Mouse (Mus musculus) retina, postnatal 1 day (tissue): Measurements from ENCODE around the gene Drosha.
"Not testable (repeated sequence)": the region's sequence is repeated elsewhere in the genome, so short reads cannot be mapped to it uniquely, and the experiment has no call there.

Experiments
- DNase-seq: peaks from one replicate; pipeline ENCODE4 v3.0.0-alpha.2; 2012

Drosha gene

DNA sequence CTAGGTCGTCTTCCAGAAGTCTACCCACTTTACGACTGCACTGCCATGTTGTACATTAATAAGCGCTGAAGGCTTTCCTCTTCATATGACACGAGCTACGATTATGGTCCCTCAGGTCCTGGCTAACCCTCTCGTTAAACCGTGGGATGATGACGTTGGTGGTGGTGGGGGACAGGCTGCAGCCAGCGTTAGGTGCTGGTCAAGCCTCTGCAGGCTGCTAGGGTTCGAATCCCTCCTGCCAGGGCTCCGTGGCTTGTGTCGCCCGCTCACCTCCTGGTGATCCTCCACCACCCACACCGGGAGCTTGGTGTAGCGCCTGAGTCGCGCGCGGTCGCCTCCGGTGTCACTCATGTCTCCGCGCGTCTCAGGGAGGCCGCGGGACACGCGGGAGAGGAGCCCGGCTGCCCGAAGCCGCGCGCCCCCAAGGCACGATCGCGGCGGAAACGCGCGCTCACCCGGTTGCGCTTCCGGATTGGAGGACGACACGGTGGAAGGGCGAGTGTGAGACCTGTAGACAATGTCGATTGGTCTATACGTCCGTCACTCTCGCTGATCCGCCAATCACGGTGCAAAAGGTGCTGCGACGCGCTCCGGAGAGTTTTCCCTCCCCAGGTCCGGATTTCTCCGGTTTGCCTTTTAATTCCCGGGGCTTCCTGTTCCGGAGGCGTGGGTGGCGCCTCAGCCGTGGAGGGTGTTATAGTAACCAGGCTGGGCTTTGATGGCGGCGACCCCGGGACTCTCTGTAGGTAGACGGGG, at the start of gene Drosha, which contains the start of gene 6030458C11Rik:
TSS of gene Drosha (plus strand) at position 619 of the 756 bp plus-strand sequence.
TSS of gene 6030458C11Rik (minus strand) at position 453 of the 756 bp plus-strand sequence.
- peak; percentile 100 for DNase-seq

DNA sequence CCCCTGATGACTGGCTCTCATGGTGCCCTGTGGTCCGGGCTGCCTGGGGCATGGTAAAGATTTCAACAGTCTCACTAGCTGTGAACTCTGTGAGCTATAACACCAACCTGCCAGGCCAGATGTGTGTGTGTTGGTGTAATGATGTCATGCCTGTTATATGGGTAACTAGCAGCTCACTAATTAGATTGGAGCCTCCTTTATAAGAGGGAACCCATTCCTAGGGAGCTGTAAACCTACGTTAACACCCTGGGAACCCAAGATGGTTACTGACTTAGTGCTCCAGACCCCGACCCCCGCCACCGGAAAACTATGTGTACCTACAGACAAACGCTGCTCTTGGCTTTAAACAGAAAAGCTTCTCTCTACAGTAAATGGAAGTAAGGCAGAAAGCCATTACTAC, 43.3 kb upstream of the Drosha start:
- no peak for DNase-seq

DNA sequence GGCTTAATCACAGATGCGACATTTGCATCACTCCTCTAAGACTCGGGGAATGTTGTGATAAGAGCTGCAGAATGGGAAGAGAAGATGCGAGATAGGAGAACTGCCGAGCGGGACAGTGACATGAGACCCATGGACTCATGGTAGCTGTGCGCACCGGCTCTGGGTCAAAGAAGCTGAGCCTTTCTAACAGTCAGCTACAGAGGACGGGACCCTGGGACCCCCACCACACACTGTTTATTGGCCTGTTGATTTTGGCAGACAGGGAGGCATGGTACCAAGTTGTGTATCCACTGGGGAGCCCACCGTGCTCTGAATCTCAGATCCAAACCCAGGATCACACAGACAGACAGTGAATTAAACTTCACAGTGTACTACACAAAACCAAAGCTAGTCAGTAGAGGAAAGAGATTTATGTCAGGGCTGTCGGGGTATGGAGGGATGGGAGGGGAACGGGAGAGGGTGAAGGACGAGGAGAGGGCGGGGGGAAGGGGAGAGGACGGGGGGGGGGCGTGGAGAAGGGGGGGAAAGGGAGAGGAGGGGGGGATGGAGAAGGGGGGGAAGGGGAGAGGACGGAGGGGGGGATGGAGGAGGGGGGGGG, 42.8 kb upstream of the Drosha start:
- no peak for DNase-seq

DNA sequence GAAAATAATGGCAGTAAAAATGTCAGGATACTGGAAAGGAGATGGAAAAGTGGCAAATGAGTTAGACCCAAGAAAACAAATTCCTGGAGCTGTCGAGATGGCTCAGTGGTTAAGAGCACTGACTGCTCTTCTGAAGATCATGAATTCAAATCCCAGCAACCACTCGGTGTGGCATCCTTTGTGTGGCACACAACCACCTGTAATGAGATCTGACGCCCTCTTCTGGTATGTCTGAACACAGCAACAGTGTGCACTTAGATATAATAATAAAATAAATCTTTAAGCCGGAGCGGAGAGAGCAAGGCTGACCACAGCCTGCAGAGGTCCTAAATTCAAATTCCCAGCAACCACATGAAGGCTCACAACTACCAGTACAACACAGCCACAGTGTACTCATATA, 36.1 kb upstream of the Drosha start:
- no peak for DNase-seq

DNA sequence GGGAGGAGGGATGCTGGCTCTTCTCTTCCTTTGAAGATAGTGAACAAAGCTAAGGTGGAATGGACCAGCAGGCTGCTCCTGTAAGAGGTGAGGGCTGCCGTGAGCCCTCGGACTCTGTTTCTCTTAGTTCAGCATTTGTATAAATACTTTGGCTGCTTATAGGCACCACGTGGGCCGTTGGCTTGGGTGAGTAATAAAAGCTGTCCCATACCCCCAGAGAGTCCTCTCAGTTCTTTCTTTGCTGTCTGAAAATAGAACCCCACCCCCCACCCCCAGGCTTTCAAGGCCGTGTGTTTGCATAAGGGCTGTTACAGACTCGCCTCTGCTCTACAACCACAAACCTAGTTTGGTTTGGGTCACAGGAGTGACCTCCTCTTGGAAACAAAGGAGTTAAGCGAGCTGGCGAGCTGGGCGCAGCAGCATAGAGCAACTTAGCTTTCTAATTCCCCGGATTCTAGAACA, 35.2 kb upstream of the Drosha start:
- peak; percentile 49 for DNase-seq

DNA sequence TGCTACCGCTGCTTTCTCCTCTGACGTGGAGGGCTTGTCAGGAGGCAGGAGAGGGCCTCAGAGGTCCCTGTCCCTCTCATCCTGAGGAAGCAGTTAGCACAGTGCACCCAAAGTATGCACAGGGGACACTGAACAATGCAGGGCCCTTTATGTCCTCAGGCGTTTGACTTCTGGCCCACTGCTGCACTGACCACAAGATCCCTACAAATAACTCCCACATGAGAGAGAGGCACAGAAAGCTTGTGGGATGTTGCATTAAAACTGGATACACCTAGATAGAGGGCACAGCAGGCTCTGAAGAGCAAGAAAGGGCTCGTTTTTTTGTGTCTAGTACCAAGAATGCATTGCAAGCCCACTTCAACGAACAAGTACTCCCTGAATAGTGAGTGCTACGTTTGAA, 30.3 kb upstream of the Drosha start:
- peak; percentile 56 for DNase-seq

DNA sequence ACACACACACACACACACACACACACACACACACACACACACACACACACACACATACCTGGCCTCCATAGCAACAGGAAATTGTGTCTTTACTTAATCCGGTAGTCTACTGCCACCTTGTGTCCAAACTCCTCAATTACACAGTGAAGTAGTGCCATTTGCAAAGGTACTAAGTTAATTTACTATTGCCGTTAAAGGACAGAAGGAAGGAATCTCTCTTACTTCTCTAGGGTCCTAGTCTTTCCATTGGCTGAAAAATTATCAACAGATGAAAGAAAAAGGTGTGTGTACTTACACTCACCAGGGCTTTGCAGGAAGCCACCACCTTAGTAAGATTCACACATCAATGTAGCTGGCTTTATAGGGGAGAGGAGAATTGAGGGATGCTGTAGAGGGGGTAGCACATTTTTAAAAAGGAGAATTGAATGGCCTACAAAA, 29.1 kb upstream of the Drosha start:
- peak; percentile 91 for DNase-seq

DNA sequence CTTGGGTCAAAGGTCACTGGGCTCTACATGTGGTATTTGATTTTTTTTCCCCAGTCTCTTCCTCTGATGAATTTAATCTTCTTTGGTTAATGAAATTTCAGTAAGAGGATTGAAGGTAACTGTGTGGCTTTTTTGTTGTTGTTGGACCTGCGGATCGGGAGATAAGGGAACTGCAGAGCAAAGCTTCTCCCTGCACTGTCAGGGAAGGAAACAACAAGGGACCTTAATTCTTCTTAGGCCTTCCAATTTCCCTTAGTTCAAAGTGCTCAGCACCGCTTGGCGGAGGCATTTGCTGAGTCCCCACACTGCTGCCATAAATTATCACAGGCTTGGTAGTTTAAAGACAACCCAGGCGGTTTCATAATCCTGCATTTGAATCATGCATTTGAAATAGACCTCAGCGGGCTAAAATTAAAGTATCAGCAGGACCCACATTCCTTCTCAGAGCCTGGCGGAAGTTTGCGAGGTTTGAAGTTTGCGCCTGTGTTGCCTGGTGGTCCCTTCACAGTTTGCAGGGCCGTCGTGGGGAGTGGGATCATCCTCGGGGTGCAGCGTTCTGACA, 28.6 kb upstream of the Drosha start:
- no peak for DNase-seq

DNA sequence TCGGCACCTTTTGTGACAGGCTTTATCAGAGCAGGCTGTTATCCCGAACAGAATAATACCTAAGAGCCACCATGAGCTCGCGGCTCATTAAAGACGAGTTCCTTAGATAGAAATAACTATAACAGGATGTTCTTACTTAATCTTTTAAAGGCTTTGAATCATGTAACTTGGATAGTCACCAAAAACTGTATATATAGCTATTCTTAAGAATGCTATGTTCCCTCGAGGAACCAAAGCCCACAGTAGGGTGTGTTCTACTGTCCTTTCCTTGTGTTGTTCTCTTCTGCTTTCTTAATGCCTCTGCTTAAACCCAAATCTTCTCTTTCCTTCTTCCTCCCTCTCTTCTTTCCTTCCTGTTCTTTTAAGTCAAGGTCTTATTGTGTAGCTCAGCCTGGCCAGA, 26.6 kb upstream of the Drosha start:
- no peak for DNase-seq

DNA sequence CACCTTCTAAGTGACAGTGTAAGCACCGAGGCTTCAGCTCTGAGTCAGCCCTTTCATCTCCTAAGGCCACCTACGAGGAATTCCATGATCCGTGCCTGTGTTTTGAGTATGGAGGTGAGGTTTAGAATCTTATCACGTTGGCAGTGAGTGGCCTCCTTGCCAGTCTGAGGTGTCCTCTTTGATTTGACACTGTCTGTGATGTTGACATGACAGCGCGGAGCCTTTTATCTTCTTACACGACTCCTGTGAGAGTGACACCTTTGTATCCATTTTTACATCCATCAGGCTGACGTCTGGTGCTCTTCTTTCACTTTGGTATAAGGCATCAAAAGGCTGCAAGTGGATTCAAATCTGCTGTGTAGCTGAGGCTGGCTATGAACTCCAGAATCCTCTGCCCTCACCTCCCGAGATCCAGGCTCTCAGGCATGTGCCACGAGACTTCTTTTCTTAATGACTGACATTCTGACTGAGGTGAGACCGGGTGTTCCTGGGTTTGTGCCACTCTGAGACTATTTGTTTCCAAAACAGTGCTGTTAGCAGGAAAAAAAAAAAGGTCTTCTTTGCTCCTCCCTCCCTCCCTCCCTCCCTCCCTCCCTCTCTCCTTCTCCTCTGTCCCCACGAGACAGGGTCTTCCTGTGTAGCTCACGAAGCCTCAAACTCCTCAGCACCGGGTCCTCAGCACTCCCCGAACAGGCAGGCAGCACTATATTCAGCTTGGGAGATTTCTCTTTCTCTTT, 24.0 kb upstream of the Drosha start:
- DNase-seq, result no peak

DNA sequence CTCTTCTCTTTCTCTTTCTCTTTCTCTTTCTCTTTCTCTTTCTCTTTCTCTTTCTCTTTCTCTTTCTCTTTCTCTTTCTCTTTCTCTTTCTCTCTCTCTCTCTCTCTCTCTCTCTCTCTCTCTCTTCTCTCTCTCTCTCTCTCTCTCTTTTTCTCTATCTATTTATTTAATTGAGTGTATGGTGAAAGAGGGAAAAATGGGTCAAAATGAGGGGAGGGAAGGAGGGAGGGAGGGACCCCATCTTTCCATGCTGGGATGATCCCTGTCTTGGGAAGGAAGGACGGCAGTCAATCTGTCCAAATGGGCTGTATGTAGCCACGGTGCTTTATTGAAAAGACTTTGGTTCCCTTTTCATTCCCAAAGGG, 23.5 kb upstream of the Drosha start:
- DNase-seq, result not testable (repeated sequence)

DNA sequence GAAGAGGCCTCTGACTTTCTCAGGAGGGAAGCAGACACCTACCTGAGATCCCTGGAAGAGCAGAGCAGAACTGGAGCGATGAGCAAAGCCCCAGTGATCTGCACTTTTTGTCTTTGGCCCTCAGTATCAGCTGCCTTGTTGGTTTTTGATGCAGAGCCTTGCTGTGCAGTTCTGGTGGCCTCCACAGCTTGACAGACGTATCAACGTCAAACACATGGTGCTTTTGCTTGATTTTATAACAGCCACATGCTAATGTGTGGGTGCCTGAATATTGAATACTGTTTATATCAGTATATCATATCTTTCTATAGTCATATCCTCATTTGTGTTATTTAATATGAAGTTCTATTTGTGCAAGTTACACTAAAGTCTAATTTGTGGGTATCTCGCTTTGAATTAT, 19.5 kb upstream of the Drosha start:
- no peak for DNase-seq

DNA sequence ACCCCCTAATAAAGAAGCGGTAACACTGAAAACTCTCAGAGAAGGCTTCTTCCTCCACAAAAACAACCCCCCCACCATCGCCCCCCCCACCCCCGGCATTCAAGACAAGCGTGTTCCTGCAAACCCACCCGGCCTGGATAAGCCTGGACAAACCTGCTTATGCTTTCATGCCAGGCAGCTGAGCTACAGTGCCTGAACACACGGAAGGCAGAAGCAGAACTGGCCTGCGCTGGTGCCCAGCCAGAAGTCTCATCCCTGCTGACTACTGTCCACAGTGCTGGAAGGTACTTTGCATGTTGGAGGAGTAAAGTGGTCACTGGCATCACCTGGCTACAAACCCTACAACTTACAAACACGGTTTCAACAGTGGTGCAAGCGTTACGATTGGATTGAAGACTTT, 17.5 kb upstream of the Drosha start:
- no peak for DNase-seq

DNA sequence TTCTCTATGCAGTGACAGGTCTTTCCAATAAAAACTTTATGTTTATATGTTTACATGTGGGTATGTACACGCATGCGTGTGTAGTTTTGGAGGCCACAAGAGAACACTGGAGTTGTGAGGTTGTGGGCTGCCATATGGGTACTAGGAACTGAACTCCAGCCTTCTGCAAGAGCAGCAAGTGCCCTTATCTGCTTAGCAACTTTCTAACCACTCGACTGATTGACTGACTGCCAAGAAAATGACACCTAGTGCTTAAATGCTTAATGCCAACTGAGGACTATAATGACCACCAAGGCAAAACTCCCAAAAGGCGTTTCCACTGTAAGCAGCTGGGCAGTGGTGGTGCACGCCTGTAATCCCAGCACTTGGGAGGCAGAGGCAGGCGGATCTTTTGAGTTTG, 15.3 kb upstream of the Drosha start:
- no peak for DNase-seq

DNA sequence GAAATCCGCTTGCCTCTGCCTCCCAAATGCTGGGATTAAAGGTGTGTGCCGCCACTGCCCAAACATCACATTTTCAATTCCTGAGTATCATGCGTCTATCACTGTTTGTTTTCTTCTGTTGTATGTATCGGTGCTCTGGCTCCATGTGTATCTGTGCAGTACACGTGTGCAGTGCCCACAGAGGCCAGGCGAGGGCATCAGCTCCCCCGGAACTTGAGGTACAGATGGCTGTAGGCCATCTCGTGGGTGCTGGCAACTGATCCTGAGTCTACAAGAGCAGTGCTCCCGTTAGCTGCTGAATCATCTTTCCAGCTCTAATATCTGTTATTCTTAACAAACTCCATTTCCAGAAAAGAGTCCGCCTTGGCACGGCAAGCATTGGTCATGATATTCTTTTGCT, 12.0 kb upstream of the Drosha start:
- DNase-seq, result no peak

DNA sequence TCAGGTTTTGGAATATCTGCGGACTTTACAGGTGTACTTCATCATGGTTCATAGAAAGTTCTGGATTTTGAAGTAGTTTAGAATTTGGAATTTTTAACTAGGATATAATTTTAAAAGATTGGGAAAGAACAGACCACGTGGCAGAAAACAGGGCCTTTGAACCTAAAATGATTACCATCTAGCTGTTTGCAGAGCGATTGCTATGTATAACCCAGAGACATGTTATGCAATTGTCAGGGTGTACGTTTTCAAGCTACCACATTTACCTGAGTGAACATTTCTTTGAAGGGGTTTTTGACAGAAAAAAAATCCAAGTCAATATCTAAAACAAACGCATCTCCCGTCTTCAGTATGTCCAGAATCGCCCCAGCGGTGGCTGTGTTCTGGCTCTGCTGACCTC, 7.0 kb upstream of the Drosha start:
- DNase-seq, result no peak

DNA sequence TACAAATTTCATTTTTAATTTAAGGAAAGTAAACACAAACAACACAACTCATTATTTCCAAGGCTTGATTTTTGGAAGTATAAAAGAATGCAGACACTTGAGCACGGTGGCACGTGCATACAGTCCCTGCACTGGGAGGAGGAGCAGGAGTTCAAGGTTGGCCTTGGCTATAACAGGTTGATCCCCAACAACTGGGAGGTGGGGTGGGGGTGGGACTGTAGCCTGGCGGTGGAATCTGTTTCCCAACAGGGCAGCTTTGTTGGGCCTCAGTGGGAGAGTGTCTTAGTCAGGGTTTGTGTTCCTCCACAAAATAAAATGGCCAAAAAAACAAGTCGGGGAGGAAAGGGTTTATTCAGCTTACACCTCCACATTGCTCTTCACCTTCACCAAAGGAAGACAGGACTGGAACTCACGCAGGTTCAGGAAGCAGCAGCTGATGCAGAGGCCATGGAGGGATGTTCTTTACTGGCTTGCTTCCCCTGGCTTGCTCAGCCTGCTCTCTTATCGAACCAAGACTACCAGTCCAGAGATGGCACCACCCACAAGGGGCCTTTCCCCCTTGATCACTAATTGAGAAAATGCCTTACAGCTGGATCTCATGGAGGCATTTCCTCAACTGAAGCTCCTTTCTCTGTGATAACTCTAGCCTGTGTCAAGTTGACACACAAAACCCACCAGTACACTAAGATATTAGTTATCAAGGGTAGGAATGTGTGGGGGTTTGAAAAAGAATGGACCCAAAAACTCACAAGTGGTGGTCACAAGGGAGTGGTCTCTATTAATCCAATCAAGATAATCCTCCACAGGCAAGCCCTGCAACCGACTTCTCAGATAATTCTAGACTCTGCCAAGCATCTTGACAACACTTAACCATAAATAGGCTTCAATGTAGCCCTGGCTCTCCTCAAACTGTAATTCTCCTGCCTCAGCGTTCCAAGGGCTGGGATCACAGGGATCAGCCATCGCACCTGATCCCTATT, 1.9 kb upstream of the Drosha start:
- no peak for DNase-seq

DNA sequence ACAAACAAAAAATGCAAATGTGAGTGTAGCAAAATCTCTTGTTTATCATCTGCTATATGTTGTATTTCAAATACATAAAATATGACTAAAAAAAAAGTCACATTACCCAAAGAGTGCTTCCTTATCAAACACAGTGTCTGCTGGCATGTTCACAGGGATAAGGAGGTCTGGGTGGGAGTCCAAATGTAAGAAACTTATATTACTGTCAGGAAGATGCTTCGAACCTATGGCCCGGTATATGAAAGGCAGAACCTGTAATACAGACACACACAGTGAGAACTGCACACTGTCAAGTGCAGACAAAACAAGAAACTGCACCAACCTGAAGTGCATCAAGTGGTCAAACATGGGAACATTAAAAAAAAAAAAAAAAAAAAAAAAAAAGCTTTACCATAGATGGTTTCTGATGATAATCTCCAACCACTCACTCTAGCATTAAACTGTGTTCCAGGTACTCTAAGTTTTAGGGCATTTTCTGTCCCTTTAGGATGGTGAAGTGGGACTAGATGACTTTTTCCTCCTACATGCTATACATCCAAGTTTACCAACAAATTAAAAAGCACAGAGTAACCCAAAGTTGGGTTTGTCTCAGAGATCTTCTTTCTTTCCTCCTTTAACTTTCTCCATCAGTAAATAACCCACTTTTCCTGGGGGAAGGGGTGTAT, 1.0 kb upstream of the Drosha start:
- DNase-seq, result no peak

DNA sequence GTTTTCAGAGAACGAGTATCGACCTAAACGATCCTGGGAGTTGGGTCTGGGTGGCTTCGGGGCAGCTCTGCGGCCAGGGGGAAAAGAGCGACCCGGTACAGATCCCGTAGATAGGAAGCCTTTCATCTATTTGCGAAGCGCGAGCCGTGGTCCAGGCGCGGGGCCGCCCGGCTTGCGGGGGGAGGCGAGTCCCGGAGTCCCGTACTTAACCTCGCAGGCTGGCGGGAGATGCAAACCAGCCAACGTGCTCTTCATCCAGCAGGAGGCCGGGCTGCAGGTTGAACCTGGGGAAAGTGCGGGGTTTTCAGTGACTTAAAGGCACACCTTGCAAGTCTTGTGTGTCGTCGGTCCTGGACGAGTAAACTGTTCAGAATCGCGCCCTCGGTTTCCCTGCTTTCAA, 350 bp downstream of the Drosha start:
- DNase-seq, result no peak

DNA sequence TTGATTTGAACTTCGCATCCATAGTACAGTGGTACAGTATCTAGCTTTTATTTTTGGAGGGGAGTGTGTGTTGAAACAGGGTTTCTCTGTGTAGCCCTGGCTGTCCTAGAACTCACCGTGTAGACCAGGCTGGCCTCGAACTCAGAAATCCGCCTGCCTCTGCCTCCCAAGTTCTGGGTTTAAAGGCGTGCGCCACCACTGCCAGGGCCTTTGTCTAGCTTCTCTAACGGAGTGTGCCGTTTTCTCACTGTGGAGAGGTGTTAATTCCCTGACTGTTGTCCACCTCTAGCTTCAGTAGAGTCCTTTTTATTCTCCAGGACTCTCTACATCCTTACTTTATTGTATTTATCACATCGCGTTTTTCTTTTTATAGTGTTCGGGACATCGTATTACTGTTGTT, 793 bp downstream of the Drosha start:
- DNase-seq, result no peak

DNA sequence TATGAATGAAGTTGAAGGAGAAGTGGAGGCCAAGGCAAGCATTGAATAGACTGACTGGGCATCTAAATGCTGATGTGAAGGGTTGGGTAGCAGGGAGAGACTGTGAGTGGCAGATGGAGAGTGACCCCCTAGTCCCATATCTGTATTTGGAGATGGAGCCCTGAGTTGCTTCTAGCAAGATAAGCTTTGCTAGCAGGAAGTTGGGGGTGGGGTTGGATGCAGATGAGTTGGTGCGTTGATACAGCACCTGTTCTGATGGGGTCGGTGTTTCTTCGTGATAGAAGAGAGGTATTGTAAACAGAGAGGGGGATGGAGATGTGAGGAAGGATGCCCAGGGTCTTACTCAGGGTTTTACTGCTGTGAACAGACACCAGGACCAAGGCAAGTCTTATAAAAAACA, 5.3 kb downstream of the Drosha start:
- DNase-seq, result no peak

DNA sequence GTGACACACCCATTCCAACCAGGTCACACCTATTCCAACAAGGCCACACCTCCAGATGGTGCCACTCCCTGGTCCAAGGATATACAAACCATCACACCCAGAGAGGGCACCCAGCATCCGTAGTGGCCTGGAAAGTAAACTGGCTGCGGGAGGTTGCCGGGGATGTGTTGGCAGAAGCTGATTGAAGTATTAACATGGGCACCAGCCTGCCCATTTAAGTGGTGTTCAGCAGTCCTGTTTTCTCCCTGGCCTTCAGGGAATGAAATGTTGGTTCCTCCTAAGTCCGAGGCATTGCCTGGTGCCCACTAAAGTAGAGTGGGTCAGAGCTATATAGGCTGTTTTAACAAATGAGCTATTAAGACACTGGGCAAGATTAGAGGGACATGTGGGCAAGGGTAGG, 8.0 kb downstream of the Drosha start:
- no peak for DNase-seq
